ENCODE assay signal across 8 mouse cellular contexts in genomic region chr15:28181862-28182261, GRCm38 (mm10). TPM values are rescaled to one million over a fixed set of nuclear protein-coding genes. Genes with fewer than 3 reads are reported as not detected.
DNase-seq lines count a peak whose midpoint lies in the region; ATAC-seq lines count a peak whose summit lies in the region.

No protein-coding gene starts in this region.

- WGBS in intestine, embryonic 16.5 days: 16% methylated on average over 10 of the region's 10 CpGs
- WGBS in midbrain, embryonic 10.5 days: 23% methylated on average over 10 of the region's 10 CpGs

- intact Hi-C loops in left cerebral cortex, postnatal 25 days (cut with DNase I): loop anchor here (1.0 to 10.0 kb wide), 4 partner anchors 155 to 427 kb away; no protein-coding TSS in a partner anchor

- no peaks in the 10 kb centered on the region for H3K4me1 ChIP-seq in intestine, embryonic 16.5 days (ENCODE audit: control insufficient read depth, insufficient read depth, low read length)
- no peaks in the 10 kb centered on the region for H3K4me1 ChIP-seq in midbrain, embryonic 10.5 days

- peak overlapping the region; percentile 43 for H3K4me3 ChIP-seq in intestine, embryonic 16.5 days (ENCODE audit: low read length)
- H3K4me3 ChIP-seq in midbrain, embryonic 10.5 days: peak overlapping the region; percentile 49

- ATAC-seq in intestine, embryonic 16.5 days: peak; percentile 75
- no peak for ATAC-seq in erythroblast, adult 5-6 weeks (replicated peaks; ENCODE audit: low FRiP score, poor library complexity, severe bottlenecking)

- H3K4me2 ChIP-seq in intestine, embryonic 16.5 days (ENCODE audit: low read depth, low read length): peak overlapping the region; percentile 51

- DNase-seq in adrenal gland, adult 18-20 months (ENCODE audit: low spot score in 2 of 2): peak; percentile 78 to 79
- DNase-seq in embryo, embryonic 10.5 days (ENCODE audit: low spot score): peak; percentile 88
- peak; percentile 26 to 64 for DNase-seq in gastrocnemius, postnatal 4 days (ENCODE audit: low spot score in 2 of 2)
- DNase-seq in left cerebral cortex, postnatal 25 days (ENCODE audit: low spot score in 2 of 2): peak; percentile 85 to 87
- DNase-seq in midbrain, embryonic 10.5 days (ENCODE audit: low spot score): peak; percentile 73
- DNase-seq in right cerebral cortex, postnatal 4 days: peak; percentile 84

- H3K36me3 ChIP-seq in intestine, embryonic 16.5 days (ENCODE audit: control insufficient read depth, insufficient read depth, low read length): no peaks in the 10 kb centered on the region
- no peaks in the 10 kb centered on the region for H3K36me3 ChIP-seq in midbrain, embryonic 10.5 days

- no peaks in the 10 kb centered on the region for H3K9me3 ChIP-seq in intestine, embryonic 16.5 days (ENCODE audit: control insufficient read depth, low read length)
- H3K9me3 ChIP-seq in midbrain, embryonic 10.5 days (replicated peaks): no peaks in the 10 kb centered on the region

- no peak overlapping the region for H3K27ac ChIP-seq in intestine, embryonic 16.5 days (ENCODE audit: low read length)
- 0 out of 2 replicates have a peak overlapping the region, but pooled peaks have one; percentile 28 for H3K27ac ChIP-seq in midbrain, embryonic 10.5 days (replicated peaks)

- peak overlapping the region; percentile 32; the same call in 1 of the 2 replicates for H3K9ac ChIP-seq in intestine, embryonic 16.5 days (ENCODE audit: low read depth, low read length)

- H3K27me3 ChIP-seq in intestine, embryonic 16.5 days (replicated peaks; ENCODE audit: control insufficient read depth, insufficient read depth, low read length): no peaks in the 10 kb centered on the region
- H3K27me3 ChIP-seq in midbrain, embryonic 10.5 days (ENCODE audit: low read depth, poor library complexity, severe bottlenecking): no peaks in the 10 kb centered on the region

RNA-seq across cellular contexts. Expression of gene Dnah5, which starts 21.7 kb away (rescaled TPM):
- total RNA-seq in adrenal gland, adult 18-20 months (2021): under 1 TPM; 0.03 to 0.10 TPM
- total RNA-seq in gastrocnemius, postnatal 4 days (2021): under 1 TPM; 0.08 to 0.10 TPM
- polyA plus RNA-seq in intestine, embryonic 16.5 days (2015; fragmentation: Nextera tagmentation; extraction: Ambion mirVana): 0.01 TPM in 2 replicates
- total RNA-seq in left cerebral cortex, postnatal 25 days (2021): 1 to 10 TPM; 2.3 to 2.6 TPM
- 0.07 and 0.19 TPM in 2 replicates for polyA plus RNA-seq in midbrain, embryonic 10.5 days (2016; fragmentation: Nextera tagmentation; extraction: Ambion mirVana)
- not detected in 2 replicates for total RNA-seq in erythroblast, adult 5-6 weeks (2015; ENCODE audit: low replicate concordance)
- not detected in 2 replicates for total RNA-seq in erythroblast, adult 5-6 weeks (2017; ENCODE audit: low replicate concordance)
